Mouse (Mus musculus): ENCODE results near the gene Vmn1r213. TPM values are rescaled to one million over a fixed set of nuclear protein-coding genes. Genes with fewer than 3 reads are reported as not detected.

Gene Vmn1r213
- not detected in 4 replicates for total RNA-seq (2023)

DNA sequence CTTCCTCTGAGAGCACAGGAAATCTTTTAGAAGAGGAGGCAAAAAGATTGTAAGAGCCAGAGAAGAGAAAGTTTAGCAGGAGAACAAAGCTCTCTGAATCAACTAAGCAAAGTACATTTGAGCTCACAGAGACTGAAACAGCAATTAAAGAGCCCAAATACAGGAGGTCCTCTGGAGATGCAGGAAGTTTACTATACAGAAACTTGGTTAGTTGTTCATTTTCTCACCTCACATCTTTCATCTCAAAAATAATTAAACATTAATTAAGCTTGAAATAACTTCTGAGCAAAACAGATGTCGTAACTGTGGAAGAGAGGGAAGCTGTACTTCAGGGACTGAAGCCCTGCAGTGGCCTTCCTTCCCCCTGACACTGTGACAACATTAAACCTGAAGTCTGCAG lies at the start of gene Vmn1r213:
Gene Vmn1r213, plus strand, starts transcription at position 301 of the 400 bp plus-strand sequence.

GRCm38 (mm10) chr13:23030118-23030517 lies 22.7 kb downstream of the Vmn1r213 start, which contains the start of gene Vmn1r214:
Gene Vmn1r214, plus strand, starts transcription at chr13:23030418.

Other genes starting within 250 kb of the Vmn1r213 start
- not detected in 4 replicates for gene Vmn1r208, start 230.3 kb upstream of the Vmn1r213 start, total RNA-seq (2023)
- 0.09 TPM in 1 of 4 replicates, not detected in the others for gene Vmn1r209, start 198.0 kb upstream of the Vmn1r213 start, total RNA-seq (2023)
- not detected in 4 replicates for gene Vmn1r210, start 176.3 kb upstream of the Vmn1r213 start, total RNA-seq (2023)
- gene Vmn1r211, start 150.1 kb upstream of the Vmn1r213 start, total RNA-seq (2023) = not detected in 4 replicates
- gene Vmn1r212, start 123.5 kb upstream of the Vmn1r213 start, total RNA-seq (2023) = not detected in 4 replicates
- gene Vmn1r214, start 22.8 kb downstream of the Vmn1r213 start, total RNA-seq (2023) = not detected in 4 replicates
- gene Vmn1r215, start 60.4 kb downstream of the Vmn1r213 start, total RNA-seq (2023) = not detected in 4 replicates
- not detected in 4 replicates for gene Vmn1r217, start 110.6 kb downstream of the Vmn1r213 start, total RNA-seq (2023)
- 0.06 TPM in 1 of 4 replicates, not detected in the others for gene Vmn1r218, start 125.5 kb downstream of the Vmn1r213 start, total RNA-seq (2023)
- not detected in 4 replicates for gene Vmn1r219, start 151.7 kb downstream of the Vmn1r213 start, total RNA-seq (2023)
- gene Vmn1r220, start 180.3 kb downstream of the Vmn1r213 start, total RNA-seq (2023) = not detected in 4 replicates
- not detected in 4 replicates for gene Vmn1r221, start 206.5 kb downstream of the Vmn1r213 start, total RNA-seq (2023)
- not detected in 4 replicates for gene Vmn1r222, start 228.3 kb downstream of the Vmn1r213 start, total RNA-seq (2023)
- not detected in 4 replicates for gene Vmn1r223, start 239.5 kb downstream of the Vmn1r213 start, total RNA-seq (2023)